Mouse (Mus musculus): Measurements from ENCODE around the gene Magi3. TPM values are rescaled to one million over a fixed set of nuclear protein-coding genes. Genes with fewer than 3 reads are reported as not detected.

Magi3 gene
- polyA plus RNA-seq (2011; ENCODE audit: insufficient read depth, insufficient read length, low read depth, missing spikeins), result 9.1 and 9.6 TPM in 2 replicates

DNA sequence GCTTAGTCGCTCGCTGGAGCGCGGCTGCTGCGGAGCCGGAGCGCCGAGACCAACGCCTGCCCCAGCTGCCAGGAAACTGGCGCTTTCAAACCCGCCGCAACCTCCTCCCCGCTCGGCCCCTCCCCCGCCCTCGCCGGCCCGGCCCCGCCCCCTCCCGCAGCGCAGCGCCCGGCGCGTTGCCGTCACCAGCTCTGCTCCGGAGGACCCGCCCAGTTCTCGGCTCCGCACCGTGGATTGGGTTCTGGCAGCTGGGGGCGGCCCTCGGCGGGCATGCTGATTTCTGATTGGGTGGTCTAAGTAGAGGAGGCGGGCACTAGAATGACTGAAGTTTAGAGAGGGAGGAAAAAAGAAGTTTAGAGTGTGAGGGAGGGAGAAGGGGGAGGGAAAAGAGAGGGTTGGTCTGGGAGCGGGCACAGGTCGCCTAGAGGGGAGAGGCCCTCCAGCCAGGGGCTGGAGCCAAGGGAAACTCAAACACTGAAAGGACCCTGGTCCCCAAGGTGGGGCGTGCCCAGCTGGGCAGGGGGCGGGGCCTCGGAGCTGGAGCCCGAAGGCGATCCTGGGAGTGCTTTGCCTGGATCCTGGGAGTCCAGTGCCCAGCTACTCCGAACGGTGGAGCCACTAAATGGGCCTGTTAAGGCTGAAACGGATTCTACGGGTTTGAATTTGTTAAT lies at the start of gene Magi3:
Magi3 (minus strand) TSS at position 80 of the 671 bp plus-strand sequence.
- Histone ChIP-seq H3K9me3 (replicated peaks; ENCODE audit: control insufficient read depth, insufficient read depth, low read length, poor library complexity, severe bottlenecking) (no peaks in the 10 kb centered on the region), H3K4me1 (ENCODE audit: control insufficient read depth, insufficient read depth, low read length) (no peaks in the 10 kb centered on the region), H3K4me3 (ENCODE audit: low read depth, low read length) (peak within 1 kb of the TSS; percentile 85), H3K27me3 (ENCODE audit: control insufficient read depth, insufficient read depth, low read length, poor library complexity, severe bottlenecking) (peaks cover 5% of the 10 kb centered on the region; the same call in 1 of the 2 replicates), H3K27ac (ENCODE audit: insufficient read depth, low read length) (peak within 1 kb of the TSS; percentile 83), H3K9ac (ENCODE audit: low read depth, poor library complexity, severe bottlenecking) (peak within 1 kb of the TSS; percentile 95), H3K36me3 (ENCODE audit: control insufficient read depth, insufficient read depth, low read length, poor library complexity, severe bottlenecking) (no peaks in the 10 kb centered on the region)
- TF ChIP-seq EP300 (IDR thresholded peaks at IDR 0.05; ENCODE audit: insufficient read depth, low read depth, low read length) (no peak), POLR2A (IDR thresholded peaks at IDR 0.05; ENCODE audit: insufficient read depth, low read length) (peak; percentile 36), CTCF (IDR thresholded peaks at IDR 0.05; ENCODE audit: low read depth, low read length) (no peak)

DNA sequence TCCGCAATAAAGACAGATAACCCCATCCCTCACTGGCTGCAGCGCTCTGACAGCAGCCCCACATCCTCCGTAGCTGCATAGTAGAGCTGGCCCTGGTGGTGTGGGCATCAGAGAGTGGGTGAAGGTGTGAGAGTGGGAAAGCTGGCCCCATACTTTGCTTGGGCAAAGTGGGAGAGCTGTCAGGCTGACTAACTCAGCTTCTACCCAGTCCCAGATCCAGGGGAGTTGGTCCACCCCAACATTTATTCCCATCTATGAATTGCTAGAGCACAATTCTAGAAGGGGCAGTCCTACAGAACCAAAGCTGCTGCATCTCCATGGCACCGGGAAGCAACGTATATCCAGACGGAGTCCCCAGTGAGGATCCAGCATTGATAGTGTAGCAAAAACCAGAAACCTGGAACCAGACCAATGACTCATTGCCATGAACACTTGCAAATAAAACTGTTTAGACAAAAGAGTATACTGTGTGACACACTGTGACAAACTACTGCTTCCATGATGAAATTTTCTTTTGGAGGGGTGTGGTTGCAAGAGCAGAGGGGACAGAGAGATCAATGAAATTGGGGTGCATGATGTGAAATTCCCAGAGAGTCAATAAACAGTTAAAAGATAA lies 44.5 kb upstream of the Magi3 start:
- Histone ChIP-seq H3K27me3 (ENCODE audit: control insufficient read depth, insufficient read depth, low read length, poor library complexity, severe bottlenecking) (no peaks in the 10 kb centered on the region), H3K4me1 (ENCODE audit: control insufficient read depth, insufficient read depth, low read length) (no peaks in the 10 kb centered on the region), H3K4me3 (ENCODE audit: low read depth, low read length) (no peak overlapping the region), H3K27ac (ENCODE audit: insufficient read depth, low read length) (no peak overlapping the region), H3K9ac (ENCODE audit: low read depth, poor library complexity, severe bottlenecking) (no peak overlapping the region), H3K36me3 (ENCODE audit: control insufficient read depth, insufficient read depth, low read length, poor library complexity, severe bottlenecking) (no peaks in the 10 kb centered on the region), H3K9me3 (replicated peaks; ENCODE audit: control insufficient read depth, insufficient read depth, low read length, poor library complexity, severe bottlenecking) (no peaks in the 10 kb centered on the region)
- no peak for TF ChIP-seq POLR2A (IDR thresholded peaks at IDR 0.05; ENCODE audit: insufficient read depth, low read length)
- TF ChIP-seq CTCF (IDR thresholded peaks at IDR 0.05; ENCODE audit: low read depth, low read length), result no peak
- TF ChIP-seq EP300 (IDR thresholded peaks at IDR 0.05; ENCODE audit: insufficient read depth, low read depth, low read length), result no peak

DNA sequence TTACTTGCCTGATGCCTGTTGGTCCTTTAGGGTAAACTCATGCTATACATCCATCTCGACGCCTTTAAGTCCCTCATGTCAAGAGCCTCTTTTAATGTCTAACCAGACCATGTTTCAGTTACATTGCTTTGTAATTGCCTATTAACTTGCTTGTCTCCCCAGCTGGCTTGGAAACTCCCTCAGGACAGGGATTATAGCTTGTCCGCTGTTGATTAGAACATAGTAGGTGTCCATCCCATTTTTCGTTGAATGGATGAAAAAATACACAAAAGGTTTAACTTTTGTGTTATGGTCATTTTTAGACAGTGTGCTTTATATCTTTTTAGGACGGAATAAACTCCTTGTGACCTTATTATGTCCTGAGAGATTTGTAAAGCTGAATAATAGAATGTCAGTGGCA lies 40.0 kb upstream of the Magi3 start:
- no peaks in the 10 kb centered on the region for H3K9me3 ChIP-seq (replicated peaks; ENCODE audit: control insufficient read depth, insufficient read depth, low read length, poor library complexity, severe bottlenecking)
- TF ChIP-seq POLR2A (IDR thresholded peaks at IDR 0.05; ENCODE audit: insufficient read depth, low read length), result no peak
- no peak for TF ChIP-seq CTCF (IDR thresholded peaks at IDR 0.05; ENCODE audit: low read depth, low read length)
- TF ChIP-seq EP300 (IDR thresholded peaks at IDR 0.05; ENCODE audit: insufficient read depth, low read depth, low read length), result no peak

DNA sequence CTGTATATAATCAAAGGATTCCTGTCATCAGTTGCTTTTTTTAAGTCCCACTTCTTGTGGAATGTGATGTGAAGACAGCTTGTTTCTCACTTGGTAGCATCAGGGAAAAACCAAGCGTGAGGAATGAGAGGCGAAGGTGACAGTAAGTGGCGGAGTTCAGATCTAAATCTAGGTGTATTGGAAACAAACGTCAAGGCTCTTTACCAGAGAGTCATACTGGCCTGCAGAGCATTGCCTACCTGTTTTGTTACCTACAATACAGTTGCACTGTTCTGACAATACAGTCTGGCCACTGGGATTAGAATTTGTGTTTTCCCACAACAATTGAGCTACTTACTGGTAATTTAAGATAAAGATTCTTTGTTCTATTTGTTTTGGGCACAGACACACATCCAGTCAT lies 39.0 kb upstream of the Magi3 start:
- TF ChIP-seq CTCF (IDR thresholded peaks at IDR 0.05; ENCODE audit: low read depth, low read length) (no peak), EP300 (IDR thresholded peaks at IDR 0.05; ENCODE audit: insufficient read depth, low read depth, low read length) (no peak), POLR2A (IDR thresholded peaks at IDR 0.05; ENCODE audit: insufficient read depth, low read length) (no peak)
- Histone ChIP-seq H3K4me1 (ENCODE audit: control insufficient read depth, insufficient read depth, low read length) (no peaks in the 10 kb centered on the region), H3K4me3 (ENCODE audit: low read depth, low read length) (no peak overlapping the region), H3K9ac (ENCODE audit: low read depth, poor library complexity, severe bottlenecking) (no peak overlapping the region), H3K27me3 (ENCODE audit: control insufficient read depth, insufficient read depth, low read length, poor library complexity, severe bottlenecking) (no peaks in the 10 kb centered on the region), H3K27ac (ENCODE audit: insufficient read depth, low read length) (no peak overlapping the region), H3K36me3 (ENCODE audit: control insufficient read depth, insufficient read depth, low read length, poor library complexity, severe bottlenecking) (no peaks in the 10 kb centered on the region), H3K9me3 (replicated peaks; ENCODE audit: control insufficient read depth, insufficient read depth, low read length, poor library complexity, severe bottlenecking) (no peaks in the 10 kb centered on the region)

More for the DNA sequence above, 40.0 kb upstream of the Magi3 start:
- Histone ChIP-seq H3K36me3 (ENCODE audit: control insufficient read depth, insufficient read depth, low read length, poor library complexity, severe bottlenecking) (no peaks in the 10 kb centered on the region), H3K4me1 (ENCODE audit: control insufficient read depth, insufficient read depth, low read length) (no peaks in the 10 kb centered on the region), H3K27ac (ENCODE audit: insufficient read depth, low read length) (no peak overlapping the region), H3K27me3 (ENCODE audit: control insufficient read depth, insufficient read depth, low read length, poor library complexity, severe bottlenecking) (no peaks in the 10 kb centered on the region), H3K9ac (ENCODE audit: low read depth, poor library complexity, severe bottlenecking) (no peak overlapping the region), H3K4me3 (ENCODE audit: low read depth, low read length) (no peak overlapping the region)

DNA sequence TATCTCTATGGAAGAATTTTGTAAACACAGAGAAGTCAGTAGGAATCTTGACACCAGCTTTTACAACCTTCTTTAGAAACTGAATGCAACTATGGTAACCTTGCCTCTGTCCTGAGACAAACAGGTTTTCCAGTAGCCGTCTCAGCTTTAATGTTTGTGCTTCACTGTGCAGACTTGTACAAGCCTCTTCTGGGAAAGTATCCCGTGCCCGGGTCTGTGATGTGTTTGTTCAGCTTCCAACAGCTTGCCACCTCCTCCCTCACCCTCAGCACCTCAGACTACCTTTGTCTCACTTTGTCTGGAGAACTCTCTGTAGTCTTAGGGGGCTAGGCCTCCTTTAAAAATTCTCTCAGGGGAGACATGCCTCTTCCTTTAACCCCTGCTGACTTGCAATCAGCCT lies 36.9 kb upstream of the Magi3 start:
- Histone ChIP-seq H3K27me3 (ENCODE audit: control insufficient read depth, insufficient read depth, low read length, poor library complexity, severe bottlenecking) (no peaks in the 10 kb centered on the region), H3K4me3 (ENCODE audit: low read depth, low read length) (no peak overlapping the region), H3K36me3 (ENCODE audit: control insufficient read depth, insufficient read depth, low read length, poor library complexity, severe bottlenecking) (no peaks in the 10 kb centered on the region), H3K9me3 (replicated peaks; ENCODE audit: control insufficient read depth, insufficient read depth, low read length, poor library complexity, severe bottlenecking) (no peaks in the 10 kb centered on the region), H3K27ac (ENCODE audit: insufficient read depth, low read length) (no peak overlapping the region), H3K4me1 (ENCODE audit: control insufficient read depth, insufficient read depth, low read length) (no peaks in the 10 kb centered on the region), H3K9ac (ENCODE audit: low read depth, poor library complexity, severe bottlenecking) (no peak overlapping the region)
- no peak for TF ChIP-seq EP300 (IDR thresholded peaks at IDR 0.05; ENCODE audit: insufficient read depth, low read depth, low read length)
- TF ChIP-seq POLR2A (IDR thresholded peaks at IDR 0.05; ENCODE audit: insufficient read depth, low read length), result no peak
- TF ChIP-seq CTCF (IDR thresholded peaks at IDR 0.05; ENCODE audit: low read depth, low read length), result no peak

DNA sequence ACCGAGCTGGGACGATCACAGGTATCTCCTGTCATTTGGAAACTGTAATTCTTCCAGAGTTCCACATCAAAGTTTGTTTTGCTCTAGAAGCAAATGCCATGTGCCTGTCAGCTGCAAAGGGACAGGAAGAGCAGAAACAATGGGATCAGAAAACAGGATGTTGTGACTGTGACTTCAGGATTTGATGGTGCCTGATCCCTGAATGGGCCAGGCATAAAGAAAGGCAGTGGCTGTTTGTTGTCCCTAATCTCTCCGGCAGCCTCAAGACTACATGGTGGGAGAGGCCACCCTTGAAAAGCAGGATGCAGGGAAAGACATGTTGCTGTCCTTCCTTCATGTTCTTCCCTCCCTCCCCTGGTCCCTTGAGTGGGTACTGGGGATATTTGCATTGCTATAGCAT lies 33.6 kb upstream of the Magi3 start:
- Histone ChIP-seq H3K36me3 (ENCODE audit: control insufficient read depth, insufficient read depth, low read length, poor library complexity, severe bottlenecking) (no peaks in the 10 kb centered on the region), H3K9me3 (replicated peaks; ENCODE audit: control insufficient read depth, insufficient read depth, low read length, poor library complexity, severe bottlenecking) (no peaks in the 10 kb centered on the region), H3K27me3 (ENCODE audit: control insufficient read depth, insufficient read depth, low read length, poor library complexity, severe bottlenecking) (no peaks in the 10 kb centered on the region), H3K4me1 (ENCODE audit: control insufficient read depth, insufficient read depth, low read length) (no peaks in the 10 kb centered on the region), H3K9ac (ENCODE audit: low read depth, poor library complexity, severe bottlenecking) (no peak overlapping the region), H3K27ac (ENCODE audit: insufficient read depth, low read length) (no peak overlapping the region), H3K4me3 (ENCODE audit: low read depth, low read length) (no peak overlapping the region)
- TF ChIP-seq EP300 (IDR thresholded peaks at IDR 0.05; ENCODE audit: insufficient read depth, low read depth, low read length) (no peak), POLR2A (IDR thresholded peaks at IDR 0.05; ENCODE audit: insufficient read depth, low read length) (no peak), CTCF (IDR thresholded peaks at IDR 0.05; ENCODE audit: low read depth, low read length) (no peak)

Measured in ES-Bruce4 (cell line).